ENCODE assay signal across 30 mouse cellular contexts in genomic region chr2:174264248-174264647, GRCm38 (mm10).
"Had no signal": no experiment of that assay in that cellular context is flagged by ENCODE, and none has a peak within 500 bp of the region (broad histone marks: within the 10 kb centered on the region; RNA-seq: fewer than 3 reads in every experiment).

No protein-coding gene starts in this region.

- H3K9me3 ChIP-seq: heart, embryonic 12.5 days; heart, embryonic 13.5 days; heart, embryonic 15.5 days; hindbrain, embryonic 10.5 days; hindbrain, embryonic 12.5 days; hindbrain, embryonic 13.5 days; hindbrain, embryonic 15.5 days; intestine, embryonic 15.5 days; kidney, embryonic 15.5 days had no signal

- H3K27ac ChIP-seq: heart, embryonic 13.5 days; heart, embryonic 15.5 days; hindbrain, embryonic 10.5 days; hindbrain, embryonic 12.5 days; hindbrain, embryonic 13.5 days; hindbrain, embryonic 14.5 days; hindbrain, embryonic 15.5 days; hindbrain, postnatal 0 days; intestine, embryonic 15.5 days; kidney, embryonic 15.5 days; kidney, postnatal 0 days; layer of hippocampus, adult 2 months; left cerebral cortex, adult 2 months had no signal

- H3K9ac ChIP-seq: heart, embryonic 12.5 days; heart, embryonic 13.5 days; heart, embryonic 15.5 days; hindbrain, embryonic 12.5 days; hindbrain, embryonic 13.5 days; hindbrain, embryonic 14.5 days; hindbrain, embryonic 15.5 days; intestine, embryonic 15.5 days; kidney, embryonic 15.5 days had no signal

- H3K4me1 ChIP-seq: heart, embryonic 15.5 days; hindbrain, embryonic 15.5 days; intestine, embryonic 15.5 days; kidney, embryonic 15.5 days had no signal

- H3K27me3 ChIP-seq: heart, embryonic 12.5 days; heart, embryonic 13.5 days; heart, embryonic 15.5 days; hindbrain, embryonic 12.5 days; hindbrain, embryonic 13.5 days; hindbrain, embryonic 15.5 days; intestine, embryonic 15.5 days had no signal

- DNase-seq: heart, postnatal 10 days; heart, postnatal 14 days; heart, postnatal 36 days; heart, postnatal 4 days; kidney, adult 11 months; kidney, adult 18-20 months; kidney, adult 2 months; kidney, adult 8-10 months; kidney, adult 9 months; kidney, postnatal 10 days; kidney, postnatal 14 days; kidney, postnatal 25 days; kidney, postnatal 36 days; kidney, postnatal 4 days; layer of hippocampus, adult 9-11 months; layer of hippocampus, postnatal 36 days had no signal

- H3K4me3 ChIP-seq: heart, embryonic 12.5 days; heart, embryonic 13.5 days; heart, embryonic 15.5 days; hindbrain, embryonic 10.5 days; hindbrain, embryonic 12.5 days; hindbrain, embryonic 13.5 days; hindbrain, embryonic 15.5 days; intestine, embryonic 15.5 days; kidney, embryonic 15.5 days; layer of hippocampus, adult 2 months; left cerebral cortex, adult 2 months had no signal
